ENCODE assay signal across 13 mouse cellular contexts in the genomic region with DNA sequence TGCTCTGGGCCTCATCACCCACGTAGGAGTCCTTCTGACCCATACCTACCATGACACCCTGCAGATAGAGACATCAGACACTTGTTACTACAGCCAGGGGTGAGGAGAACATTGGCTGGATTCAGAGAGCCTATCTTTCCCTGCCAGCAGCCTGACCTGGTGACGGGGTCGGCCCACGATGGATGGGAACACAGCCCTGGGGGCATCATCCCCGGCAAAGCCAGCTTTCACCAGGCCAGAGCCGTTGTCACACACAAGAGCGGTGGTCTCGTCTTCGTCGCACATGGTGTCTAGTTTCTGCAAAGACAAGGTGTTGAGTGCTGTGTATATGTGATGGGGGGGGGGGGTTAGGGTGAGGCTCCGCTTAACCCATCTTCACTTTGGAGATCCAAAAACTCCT. TPM values are rescaled to one million over a fixed set of nuclear protein-coding genes. Genes with fewer than 3 reads are reported as not detected.
"Had no signal": no experiment of that assay in that cellular context is flagged by ENCODE, and none has a peak within 500 bp of the region (broad histone marks: within the 10 kb centered on the region; RNA-seq: fewer than 3 reads in every experiment).

No protein-coding gene starts in this region.

- H3K27ac ChIP-seq: liver, embryonic 13.5 days; lung, embryonic 15.5 days; macrophage; neural tube, embryonic 12.5 days had no signal

- H3K4me2 ChIP-seq: liver, embryonic 13.5 days; lung, embryonic 15.5 days had no signal

- ATAC-seq: liver, postnatal 0 days had no signal

- H3K4me3 ChIP-seq: liver, embryonic 13.5 days; lung, embryonic 15.5 days had no signal

- H3K36me3 ChIP-seq: lung, embryonic 15.5 days; neural tube, embryonic 12.5 days had no signal

- DNase-seq: kidney, postnatal 10 days; kidney, postnatal 4 days; liver; liver, embryonic 13.5 days; liver, postnatal 0 days; lung, postnatal 14 days; thymus, adult 18-20 months; thymus, postnatal 14 days had no signal

- H3K9ac ChIP-seq: liver, embryonic 13.5 days; liver, postnatal 0 days; lung, embryonic 15.5 days; neural tube, embryonic 12.5 days had no signal

- H3K9me3 ChIP-seq: liver, embryonic 13.5 days; lung, embryonic 15.5 days; neural tube, embryonic 12.5 days had no signal

RNA-seq across cellular contexts. Expression of a gene that starts 1.1 kb away (rescaled TPM):
- total RNA-seq: megakaryocyte-erythroid progenitor cell, adult 5-6 weeks; neutrophil, adult 5-6 weeks had no signal
- polyA plus RNA-seq: macrophage had no signal
